Mouse (Mus musculus) forebrain, embryonic 16.5 days (tissue): ENCODE measurements around the gene Adam30. TPM values are rescaled to one million over a fixed set of nuclear protein-coding genes. Genes with fewer than 3 reads are reported as not detected.

Experiments
- ATAC-seq: fragments of 200-750 bp; cut with Nextera tagmentation; 2 replicates; pipeline ENCODE4 v1.8.0; 2017; ENCODE audit warnings: mild to moderate bottlenecking, moderate library complexity
- H3K27ac ChIP-seq: fragments of 300-500 bp; sonication (generic); 2 replicates; pipeline ENCODE4 v1.5.1; 2014; ENCODE audit warnings: low read length, control low read depth
- H3K27me3 ChIP-seq: fragments of 300-500 bp; sonication (generic); replicated peaks from 2 replicates; pipeline ENCODE4 v1.6.1; 2014; ENCODE audit warnings: low read length; ENCODE audit not compliant: control insufficient read depth, insufficient read depth
- H3K36me3 ChIP-seq: fragments of 300-500 bp; sonication (generic); 2 replicates; pipeline ENCODE4 v1.6.1; 2014; ENCODE audit not compliant: control insufficient read depth, insufficient read depth
- H3K4me1 ChIP-seq: fragments of 300-500 bp; sonication (generic); replicated peaks from 2 replicates; pipeline ENCODE4 v1.6.1; 2014; ENCODE audit warnings: low read length; ENCODE audit not compliant: control insufficient read depth, insufficient read depth
- H3K4me2 ChIP-seq: fragments of 300-500 bp; sonication (generic); 2 replicates; pipeline ENCODE4 v1.6.1; 2014; ENCODE audit warnings: mild to moderate bottlenecking, low read length, control low read depth
- H3K4me3 ChIP-seq: fragments of 300-500 bp; sonication (generic); replicated peaks from 2 replicates; pipeline ENCODE4 v1.5.1; 2014; ENCODE audit warnings: mild to moderate bottlenecking, low read length, control low read depth
- H3K9ac ChIP-seq: fragments of 300-500 bp; sonication (generic); replicated peaks from 2 replicates; pipeline ENCODE4 v1.6.1; 2014; ENCODE audit warnings: low read depth, low read length, control low read depth
- H3K9me3 ChIP-seq: fragments of 300-500 bp; sonication (generic); 2 replicates; pipeline ENCODE4 v1.6.1; 2016; ENCODE audit warnings: low read length; ENCODE audit not compliant: control insufficient read depth
- WGBS: fragments of 180-500 bp; shearing (Covaris S2); extraction: QIAGEN DNeasy Blood & Tissue Kit; methylation state at CpG from one replicate; pipeline ENCODE4 v1.1.7; 2014; 5-methylcytosine and 5-hydroxymethylcytosine counted together
- polyA plus RNA-seq: library from polyadenylated mRNA; unstranded; fragments of >200 nt; fragmentation: Nextera tagmentation; extraction: Ambion mirVana; gene quantifications from 2 replicates; pipeline ENCODE4 v1.2.1, GENCODE M21; 2015

Adam30 gene
- polyA plus RNA-seq, 1 experiment from 2014 or later = not detected

- Histone ChIP-seq H3K9ac (no peak overlapping the region), H3K9me3 (no peaks in the 10 kb centered on the region), H3K4me1 (no peaks in the 10 kb centered on the region), H3K27ac (no peak overlapping the region), H3K4me3 (no peak overlapping the region), H3K4me2 (no peak overlapping the region), H3K27me3 (no peaks in the 10 kb centered on the region), H3K36me3 (peaks cover 7% of the 10 kb centered on the region; the same call in 1 of the 2 replicates)
- 77% methylated on average over 10 of the region's 10 CpGs for WGBS
- ATAC-seq = no peak
Measured at GRCm38 (mm10) chr3:98145204-98145603, 15.2 kb upstream of the Adam30 start.

GRCm38 (mm10) chr3:98146471-98147410, 13.7 kb upstream of the Adam30 start:
- Histone ChIP-seq H3K27me3 (no peaks in the 10 kb centered on the region), H3K4me3 (no peak overlapping the region), H3K9ac (no peak overlapping the region), H3K27ac (no peak overlapping the region), H3K36me3 (peaks cover 4% of the 10 kb centered on the region; the same call in 1 of the 2 replicates), H3K4me2 (no peak overlapping the region), H3K9me3 (no peaks in the 10 kb centered on the region), H3K4me1 (no peaks in the 10 kb centered on the region)
- ATAC-seq = no peak
- 95% methylated on average over 29 of the region's 29 CpGs for WGBS

DNA sequence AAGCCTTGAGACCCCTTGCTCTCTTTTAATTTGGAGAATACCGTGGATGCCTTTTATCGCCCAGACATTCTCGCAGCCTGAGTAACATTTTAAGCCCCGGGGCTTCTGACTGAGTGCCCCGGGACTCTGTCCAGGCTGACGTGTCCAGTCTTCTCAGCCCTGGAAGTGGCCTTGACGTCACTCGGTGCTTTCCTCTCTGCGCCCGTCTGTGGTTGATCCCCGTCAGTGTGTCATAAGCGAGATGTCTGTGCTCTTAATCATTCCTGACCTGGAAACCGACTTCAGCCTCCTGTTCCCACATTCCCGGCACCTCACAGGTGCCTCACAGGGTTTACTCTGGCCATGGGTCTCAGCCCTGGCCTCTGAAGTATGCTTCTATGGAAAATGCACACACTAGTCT, 12.7 kb upstream of the Adam30 start:
- 92% methylated on average over 14 of the region's 14 CpGs for WGBS
- H3K9me3 ChIP-seq = no peaks in the 10 kb centered on the region
- no peak overlapping the region for H3K4me3 ChIP-seq
- no peak for ATAC-seq
- H3K27me3 ChIP-seq = no peaks in the 10 kb centered on the region
- no peak overlapping the region for H3K4me2 ChIP-seq
- peaks cover 4% of the 10 kb centered on the region; the same call in 1 of the 2 replicates for H3K36me3 ChIP-seq
- no peaks in the 10 kb centered on the region for H3K4me1 ChIP-seq
- no peak overlapping the region for H3K27ac ChIP-seq
- no peak overlapping the region for H3K9ac ChIP-seq

DNA sequence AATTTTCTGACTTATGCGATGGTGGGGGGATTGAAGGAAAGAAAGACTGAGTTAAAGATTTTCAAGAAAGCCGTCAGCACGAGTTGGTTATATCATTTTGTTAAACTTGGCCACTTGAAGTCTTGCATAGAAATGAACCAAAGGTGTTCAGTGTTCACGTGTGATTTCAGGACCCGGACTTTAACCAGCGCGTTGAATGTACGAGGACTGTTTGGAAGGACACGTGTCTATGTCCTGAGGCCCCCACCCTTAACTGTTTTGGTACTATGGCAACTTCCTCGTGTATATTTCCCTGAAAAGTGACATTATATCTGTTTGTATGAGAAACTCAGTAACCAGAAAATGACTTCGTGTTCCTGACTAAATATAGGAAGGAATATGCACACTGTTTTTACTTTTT, 10.5 kb upstream of the Adam30 start:
- no peak for ATAC-seq
- Histone ChIP-seq H3K4me1 (no peaks in the 10 kb centered on the region), H3K27ac (no peak overlapping the region), H3K4me3 (no peak overlapping the region), H3K9me3 (no peaks in the 10 kb centered on the region), H3K27me3 (no peaks in the 10 kb centered on the region), H3K36me3 (0 out of 2 replicates have a peak, but pooled peaks cover 2% of the 10 kb centered on the region), H3K9ac (no peak overlapping the region), H3K4me2 (no peak overlapping the region)
- whole genome bisulfite sequencing = 93% methylated on average over 11 of the region's 11 CpGs

- H3K9ac ChIP-seq = no peak overlapping the region
- H3K4me1 ChIP-seq = no peaks in the 10 kb centered on the region
- H3K9me3 ChIP-seq = no peaks in the 10 kb centered on the region
- H3K27me3 ChIP-seq = no peaks in the 10 kb centered on the region
- H3K4me3 ChIP-seq = no peak overlapping the region
- WGBS = 88% methylated on average over 10 of the region's 10 CpGs
- no peak overlapping the region for H3K4me2 ChIP-seq
- no peak for ATAC-seq
- H3K27ac ChIP-seq = no peak overlapping the region
- 0 out of 2 replicates have a peak, but pooled peaks cover 2% of the 10 kb centered on the region for H3K36me3 ChIP-seq
Measured at GRCm38 (mm10) chr3:98151016-98151415, 9.4 kb upstream of the Adam30 start.

- no peaks in the 10 kb centered on the region for H3K36me3 ChIP-seq
- ATAC-seq = no peak
- H3K27me3 ChIP-seq = no peaks in the 10 kb centered on the region
- H3K4me3 ChIP-seq = no peak overlapping the region
- H3K9ac ChIP-seq = no peak overlapping the region
- no peaks in the 10 kb centered on the region for H3K4me1 ChIP-seq
- no peak overlapping the region for H3K27ac ChIP-seq
- H3K9me3 ChIP-seq = no peaks in the 10 kb centered on the region
- no peak overlapping the region for H3K4me2 ChIP-seq
Measured at GRCm38 (mm10) chr3:98153460-98153859, 7.0 kb upstream of the Adam30 start.

- no peaks in the 10 kb centered on the region for H3K9me3 ChIP-seq
- WGBS = 54% methylated on average over 4 of the region's 4 CpGs
- H3K4me2 ChIP-seq = no peak overlapping the region
- H3K9ac ChIP-seq = no peak overlapping the region
- no peaks in the 10 kb centered on the region for H3K27me3 ChIP-seq
- no peak overlapping the region for H3K27ac ChIP-seq
- H3K4me3 ChIP-seq = no peak overlapping the region
- H3K4me1 ChIP-seq = no peaks in the 10 kb centered on the region
- H3K36me3 ChIP-seq = no peaks in the 10 kb centered on the region
- no peak for ATAC-seq
Measured at GRCm38 (mm10) chr3:98156158-98156557, 4.3 kb upstream of the Adam30 start.

- Histone ChIP-seq H3K9me3 (no peaks in the 10 kb centered on the region), H3K4me1 (no peaks in the 10 kb centered on the region), H3K27ac (no peak overlapping the region), H3K36me3 (no peaks in the 10 kb centered on the region), H3K4me3 (no peak overlapping the region), H3K27me3 (no peaks in the 10 kb centered on the region), H3K9ac (no peak overlapping the region), H3K4me2 (no peak overlapping the region)
- 75% methylated on average over 2 of the region's 2 CpGs for WGBS
- no peak for ATAC-seq
Measured at GRCm38 (mm10) chr3:98157073-98157472, 3.4 kb upstream of the Adam30 start.

- 73% methylated on average over 2 of the region's 2 CpGs for WGBS
- H3K4me1 ChIP-seq = no peaks in the 10 kb centered on the region
Measured at GRCm38 (mm10) chr3:98157585-98157984, 2.8 kb upstream of the Adam30 start.

More at GRCm38 (mm10) chr3:98157585-98157984, 2.8 kb upstream of the Adam30 start:
- H3K27ac ChIP-seq = no peak overlapping the region
- no peak overlapping the region for H3K9ac ChIP-seq
- H3K4me3 ChIP-seq = no peak overlapping the region
- H3K4me2 ChIP-seq = no peak overlapping the region
- no peaks in the 10 kb centered on the region for H3K36me3 ChIP-seq
- no peaks in the 10 kb centered on the region for H3K9me3 ChIP-seq
- H3K27me3 ChIP-seq = no peaks in the 10 kb centered on the region
- ATAC-seq = no peak
